Mouse (Mus musculus): ENCODE measurements around the gene Blzf1. TPM values are rescaled to one million over a fixed set of nuclear protein-coding genes. Genes with fewer than 3 reads are reported as not detected.

Gene Blzf1
- total RNA-seq (2021): 10 to 100 TPM; 27.6 to 29.2 TPM
- long read RNA-seq, experiment 1, transcript Blzf1-203 (7 exons, 2,430 nt): major isoform, 11 of 12 reads
- long read RNA-seq, experiment 1, partial matches to known transcripts: 1 of 12 reads
- long read RNA-seq, experiment 1, other reads (novel, unspliced or antisense): 0 of 12 reads
- long read RNA-seq, experiment 2, transcript Blzf1-203 (7 exons, 2,430 nt): major isoform, 24 of 26 reads
- long read RNA-seq, experiment 2, partial matches to known transcripts: 0 of 26 reads
- long read RNA-seq, experiment 2, other reads (novel, unspliced or antisense): 2 of 26 reads

DNA sequence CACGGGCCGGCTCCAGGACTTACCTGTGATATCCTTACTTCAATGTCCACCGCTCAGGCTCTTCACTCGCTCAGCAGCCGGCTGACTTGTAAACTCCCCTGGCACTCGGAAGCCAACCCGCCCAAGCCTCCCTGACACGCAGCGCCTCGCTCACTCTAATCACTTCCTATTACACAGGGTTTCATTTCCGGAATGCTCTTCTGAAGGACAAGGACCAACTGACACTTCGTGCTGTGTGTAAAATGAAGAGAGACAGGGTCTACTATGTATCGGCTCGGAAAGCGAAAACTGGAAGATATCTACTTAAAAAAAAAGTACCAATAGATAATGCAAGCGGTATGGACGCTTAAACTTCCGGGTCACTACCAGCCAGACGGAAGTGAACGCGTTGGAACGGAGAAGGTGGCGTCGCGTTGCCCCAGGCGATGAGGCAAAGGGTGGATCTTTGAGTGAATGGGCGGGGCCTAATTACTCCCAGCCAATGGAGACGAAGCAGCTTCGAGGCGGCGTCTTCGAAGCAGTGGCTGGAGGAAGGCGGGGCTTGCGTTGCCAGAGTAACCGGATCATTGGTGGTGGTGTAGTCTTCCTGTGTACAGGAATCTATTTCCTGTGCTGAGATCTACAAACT is at the start of gene Blzf1:
Gene Blzf1 (minus strand): TSS at position 366 of the 628 bp plus-strand sequence.
- DNase-seq (ENCODE audit: low spot score in 2 of 2): peak; percentile 92 to 99

DNA sequence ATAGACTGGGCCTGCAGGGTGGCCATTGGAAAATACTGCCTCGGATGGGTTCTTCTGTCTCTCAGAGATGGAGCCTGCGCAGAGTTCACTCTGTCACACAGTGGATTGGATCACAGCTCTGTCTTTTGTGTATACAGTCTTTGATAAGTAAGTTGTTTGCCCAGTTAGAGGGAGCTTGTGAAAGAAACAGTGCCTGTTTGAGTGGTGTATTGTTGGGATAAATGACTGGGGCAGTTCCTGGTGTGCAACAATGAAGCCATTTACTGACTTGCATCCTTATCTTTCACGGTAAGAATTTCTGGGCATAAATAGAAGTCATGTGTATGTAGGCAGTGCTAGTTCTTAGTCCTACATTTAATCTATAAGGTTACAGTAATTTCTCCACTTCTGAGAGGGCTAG is 46.2 kb upstream of the Blzf1 start:
- no peak for DNase-seq (ENCODE audit: low spot score in 2 of 2)

DNA sequence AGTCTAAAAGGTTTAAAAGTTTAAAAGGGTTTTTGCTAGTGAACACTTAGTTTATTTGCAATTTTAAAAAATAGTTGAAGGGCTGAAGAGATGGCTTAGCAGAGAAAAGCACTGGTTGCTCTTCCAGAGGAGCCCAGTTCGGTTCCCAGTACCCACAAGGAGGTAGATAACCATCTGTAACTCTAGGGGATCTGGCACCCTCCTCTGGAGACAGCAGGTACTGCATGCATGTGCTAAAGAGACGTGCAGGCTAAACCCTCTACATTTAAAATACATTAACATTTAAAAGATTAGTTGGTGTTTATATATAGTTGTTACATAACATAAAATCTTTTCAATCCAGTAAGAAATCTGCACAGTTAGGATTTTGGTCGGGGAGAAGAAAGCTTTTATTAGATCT is 34.9 kb upstream of the Blzf1 start:
- DNase-seq (ENCODE audit: low spot score in 2 of 2): no peak

DNA sequence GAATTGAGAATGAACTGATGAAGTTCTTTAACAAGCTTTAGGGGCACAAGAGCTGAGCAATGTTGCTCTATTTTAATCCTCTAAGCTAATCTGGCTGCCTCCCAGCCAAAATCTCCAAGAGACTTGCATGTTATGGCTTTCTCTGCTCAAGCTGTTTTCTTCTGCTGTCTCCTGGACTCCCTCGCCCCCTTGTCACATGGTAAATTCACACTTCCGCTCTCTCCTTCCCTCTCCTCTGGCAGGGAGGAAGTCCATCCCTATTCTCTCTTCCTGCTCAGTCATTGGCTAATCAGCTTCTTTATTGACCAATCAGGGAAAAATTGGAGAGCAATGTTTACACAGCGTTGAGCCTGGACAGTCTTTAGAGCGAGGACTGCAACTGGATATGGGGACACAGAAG is 28.6 kb upstream of the Blzf1 start:
- no peak for DNase-seq (ENCODE audit: low spot score in 2 of 2)

DNA sequence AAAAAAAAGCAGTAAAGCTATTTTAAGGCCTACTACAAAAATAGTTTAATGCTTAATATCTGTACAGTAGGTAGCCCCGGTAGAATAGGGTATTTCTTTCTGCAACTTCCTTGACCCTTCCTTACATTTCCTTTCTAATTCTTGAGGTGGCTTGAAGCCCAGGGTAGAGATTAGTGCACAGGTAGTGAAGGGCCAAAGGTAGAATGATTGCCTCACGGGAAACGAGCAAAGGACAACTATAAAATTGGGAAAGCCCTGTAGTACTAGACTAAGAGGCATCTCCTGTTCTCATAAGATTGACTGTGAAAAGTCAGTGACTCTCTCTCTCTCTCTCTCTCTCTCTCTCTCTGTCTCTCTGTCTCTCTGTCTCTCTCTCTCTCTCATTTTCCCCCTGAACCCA is 28.1 kb upstream of the Blzf1 start:
- no peak for DNase-seq (ENCODE audit: low spot score in 2 of 2)

DNA sequence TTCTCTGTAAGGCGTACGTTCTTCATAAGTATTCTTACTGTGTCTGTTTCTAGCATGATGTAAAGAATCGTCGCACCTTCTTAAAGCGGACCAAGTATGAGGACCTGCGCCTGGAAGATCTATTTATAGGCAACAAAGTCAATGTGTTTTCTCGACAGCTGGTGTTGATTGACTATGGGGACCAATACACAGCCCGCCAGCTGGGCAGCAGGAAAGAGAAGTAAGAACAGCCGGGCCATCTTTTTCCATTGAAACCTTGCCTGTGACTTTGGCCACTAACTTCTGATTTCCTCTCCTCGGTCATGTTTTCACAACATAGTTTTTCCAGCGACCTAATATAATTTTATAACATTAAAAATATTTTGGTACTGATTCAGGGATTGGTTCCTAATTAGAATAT is 25.3 kb upstream of the Blzf1 start:
- no peak for DNase-seq (ENCODE audit: low spot score in 2 of 2)

DNA sequence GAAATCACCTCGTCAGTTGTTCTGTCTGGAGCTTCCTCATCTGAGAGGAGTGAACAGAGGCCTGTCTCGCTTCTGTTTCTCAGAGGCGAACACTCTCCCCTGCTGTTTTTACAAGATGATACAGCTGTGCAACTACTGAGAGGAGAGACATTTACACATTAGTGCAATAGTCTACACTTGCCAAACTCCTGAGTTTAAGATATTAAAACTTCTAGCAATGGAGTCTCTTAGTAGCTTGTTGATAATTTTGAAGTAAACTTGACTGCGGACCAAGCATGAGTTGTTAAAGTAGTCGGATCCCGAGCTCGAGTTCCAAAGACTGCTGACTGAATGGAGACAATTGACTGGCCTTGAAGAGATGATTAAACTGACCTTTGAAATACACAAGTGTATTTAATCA is 20.5 kb upstream of the Blzf1 start:
- DNase-seq (ENCODE audit: low spot score in 2 of 2): no peak

DNA sequence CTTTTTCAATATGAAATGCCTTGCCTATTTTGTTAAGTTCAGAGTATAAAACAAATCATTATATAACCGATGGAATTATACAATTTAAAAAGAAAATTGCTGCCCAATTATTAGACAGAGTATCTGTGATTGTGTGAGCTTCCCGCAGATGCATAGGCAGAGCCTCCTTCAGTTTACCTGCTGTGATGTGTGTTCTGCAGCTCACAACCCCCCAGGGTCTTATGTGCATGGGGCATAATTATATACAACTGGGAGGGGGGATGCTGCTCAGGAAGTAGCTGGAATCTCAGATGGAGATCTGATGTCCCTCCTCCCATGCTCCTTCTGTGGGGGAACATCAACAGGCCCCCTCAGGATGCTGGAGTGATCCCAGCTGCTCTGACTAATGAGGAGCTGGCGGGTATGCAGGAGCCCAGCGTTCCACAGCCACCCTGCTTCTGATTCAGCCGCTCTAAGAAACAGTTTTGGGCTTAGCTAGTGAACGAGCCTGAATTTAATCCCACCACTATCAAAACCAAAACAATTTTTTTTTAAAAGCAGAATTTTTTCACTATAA is 19.4 kb upstream of the Blzf1 start:
- DNase-seq (ENCODE audit: low spot score in 2 of 2): peak; percentile 50 to 73

DNA sequence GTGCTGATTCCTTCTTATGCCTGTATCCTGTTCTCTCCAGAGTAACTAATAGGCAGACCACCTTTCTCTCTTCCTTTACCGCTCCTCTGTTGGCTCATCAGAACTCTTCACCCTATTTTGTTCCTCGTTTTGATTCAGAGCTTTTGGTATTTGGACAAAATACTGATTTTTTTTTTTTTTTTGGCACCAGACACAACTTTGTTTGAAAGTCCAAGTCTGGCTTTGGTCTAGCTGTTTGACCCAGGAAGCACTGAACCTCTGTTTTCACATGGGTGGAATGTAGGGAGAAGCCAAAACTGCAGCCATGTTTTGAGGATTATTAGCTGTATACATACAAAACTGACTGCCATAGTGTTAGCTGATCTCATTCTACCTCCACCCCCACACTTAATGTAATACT is 17.6 kb upstream of the Blzf1 start:
- DNase-seq (ENCODE audit: low spot score in 2 of 2): no peak

DNA sequence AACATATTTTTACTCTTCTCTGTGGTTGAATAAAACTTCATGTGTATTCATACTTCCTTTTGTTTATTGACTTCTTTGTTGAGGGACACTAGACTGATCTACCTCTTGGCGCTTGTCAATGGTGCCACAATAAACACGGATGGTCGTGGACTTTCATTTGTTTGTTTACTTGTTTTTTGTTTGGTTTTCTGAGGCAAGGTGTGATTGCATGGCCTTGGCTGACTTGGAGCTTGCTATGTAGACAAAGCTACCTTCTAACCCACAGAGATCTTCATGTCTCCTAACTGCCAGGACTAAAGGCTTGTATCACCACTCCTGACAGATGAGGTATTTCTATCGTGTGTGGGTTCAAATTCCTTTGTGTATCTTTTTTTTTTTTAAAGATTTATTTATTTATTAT is 16.9 kb upstream of the Blzf1 start:
- no peak for DNase-seq (ENCODE audit: low spot score in 2 of 2)

DNA sequence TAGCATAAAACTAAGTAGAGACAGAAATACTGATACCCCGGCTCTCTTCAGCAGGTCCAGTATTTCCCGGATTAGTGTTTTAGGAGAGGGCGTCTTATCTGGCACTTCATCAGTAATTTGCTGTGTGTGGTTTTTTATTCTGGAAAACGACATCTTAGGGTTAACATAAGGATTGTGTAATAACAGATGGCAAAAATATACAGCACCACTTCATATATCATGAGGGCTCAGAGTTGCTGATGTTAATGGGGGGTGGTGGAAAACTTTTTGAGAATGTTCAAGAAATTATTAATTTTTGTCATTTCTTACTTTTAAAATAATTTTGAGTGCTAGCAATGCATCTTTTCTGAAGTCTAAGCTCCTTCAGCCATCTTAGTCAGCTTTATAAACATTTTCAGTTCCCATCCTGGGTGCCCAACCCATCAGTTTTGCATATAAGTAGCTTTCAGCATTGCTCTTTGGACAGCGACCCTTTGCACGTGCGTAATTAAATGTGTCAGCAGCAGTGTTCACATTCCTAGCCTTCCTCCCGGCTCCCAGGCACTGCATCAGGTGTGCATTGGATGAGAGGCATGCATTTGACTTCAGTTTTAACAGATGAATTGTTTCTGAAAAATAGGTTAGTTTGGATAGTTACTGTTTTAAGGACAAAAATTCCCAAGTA is 15.8 kb upstream of the Blzf1 start:
- no peak for DNase-seq (ENCODE audit: low spot score in 2 of 2)

DNA sequence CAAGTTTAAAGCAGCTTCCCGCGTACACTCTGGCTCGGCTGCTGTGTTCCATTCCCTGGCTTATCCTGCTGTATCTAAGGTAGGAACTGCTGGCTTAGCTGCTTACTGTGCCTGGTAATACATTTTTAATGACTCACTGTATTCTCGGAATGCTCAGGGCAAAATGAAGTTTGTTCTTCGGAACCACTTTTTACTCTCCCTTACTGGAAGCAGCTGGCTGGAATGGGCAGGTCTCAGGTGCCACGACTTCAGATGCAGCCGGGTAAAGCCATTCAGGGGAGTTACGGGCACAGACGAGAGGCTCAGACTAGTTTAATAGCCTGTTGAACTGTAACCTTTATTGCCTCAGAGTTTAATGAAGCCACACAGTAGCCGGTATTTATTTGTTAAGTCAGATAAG is 14.1 kb upstream of the Blzf1 start:
- no peak for DNase-seq (ENCODE audit: low spot score in 2 of 2)

DNA sequence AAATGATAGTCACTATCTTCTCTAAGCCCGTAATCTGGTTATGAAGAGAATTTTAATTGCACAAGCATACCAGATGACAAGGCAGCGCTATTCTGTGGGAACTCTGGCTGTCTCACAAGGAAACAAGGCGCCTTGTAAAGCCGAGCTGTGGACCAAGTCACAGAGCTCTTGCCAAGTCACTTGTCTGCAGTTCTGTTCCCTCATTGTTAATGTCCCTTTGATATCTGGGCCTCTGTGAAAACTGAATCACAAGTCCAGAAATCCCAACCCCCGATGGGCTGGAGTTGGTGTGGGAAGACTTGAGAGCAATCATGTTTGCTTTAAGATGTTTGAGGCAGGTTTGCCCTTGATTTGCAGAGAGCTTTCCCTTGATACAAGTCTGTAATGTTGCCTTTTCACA is 13.4 kb upstream of the Blzf1 start:
- DNase-seq (ENCODE audit: low spot score in 2 of 2): peak in 1 of 2 experiments; percentile 75

DNA sequence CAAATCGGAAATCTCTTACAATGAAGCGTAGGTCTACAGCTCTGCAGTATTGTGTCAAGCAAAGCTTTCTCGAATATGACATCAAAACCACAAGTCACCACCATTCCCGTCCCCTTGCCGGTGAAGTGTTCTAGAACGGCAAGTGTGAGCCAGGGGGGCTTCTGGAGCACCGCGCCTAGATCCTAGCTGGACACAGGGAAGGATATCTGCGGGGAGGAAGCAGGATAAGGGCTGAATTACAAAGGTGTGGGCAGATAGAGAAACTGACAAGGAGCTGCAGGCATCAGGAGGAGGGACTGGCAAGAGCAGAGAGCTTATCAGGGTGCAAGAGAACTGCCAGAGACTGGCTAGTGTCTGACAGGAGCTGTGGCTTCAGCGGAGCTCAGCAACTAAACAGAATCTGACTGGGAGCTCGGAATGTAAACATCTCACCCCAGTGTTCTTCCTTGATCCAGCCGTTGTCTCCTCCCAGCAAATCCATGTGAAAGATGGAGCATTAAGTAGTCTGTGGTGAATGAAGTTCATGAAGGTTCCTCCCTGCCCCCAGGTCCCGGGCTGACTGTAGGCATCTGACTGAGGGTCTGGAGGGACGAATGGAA is 12.4 kb upstream of the Blzf1 start:
- DNase-seq (ENCODE audit: low spot score in 2 of 2): no peak

DNA sequence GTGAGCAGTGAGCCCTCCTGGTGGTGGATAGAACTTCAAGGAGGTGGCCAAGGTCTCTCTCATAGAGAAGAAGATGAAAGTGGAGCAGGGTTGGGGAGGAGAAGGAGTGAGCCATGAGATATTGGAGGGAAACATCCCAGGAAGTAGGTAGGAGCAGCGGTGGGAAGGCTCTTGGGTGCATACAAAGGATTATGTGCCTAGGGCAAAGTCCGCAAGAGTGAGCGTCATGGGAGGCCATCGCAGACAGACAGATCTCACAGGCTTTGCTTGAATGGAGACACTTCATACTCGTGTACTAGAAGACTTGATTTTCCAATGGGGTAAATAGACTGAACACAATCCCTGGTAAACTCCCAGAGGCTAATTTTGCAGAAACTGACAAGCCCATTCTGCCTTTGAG is 11.2 kb upstream of the Blzf1 start:
- no peak for DNase-seq (ENCODE audit: low spot score in 2 of 2)

DNA sequence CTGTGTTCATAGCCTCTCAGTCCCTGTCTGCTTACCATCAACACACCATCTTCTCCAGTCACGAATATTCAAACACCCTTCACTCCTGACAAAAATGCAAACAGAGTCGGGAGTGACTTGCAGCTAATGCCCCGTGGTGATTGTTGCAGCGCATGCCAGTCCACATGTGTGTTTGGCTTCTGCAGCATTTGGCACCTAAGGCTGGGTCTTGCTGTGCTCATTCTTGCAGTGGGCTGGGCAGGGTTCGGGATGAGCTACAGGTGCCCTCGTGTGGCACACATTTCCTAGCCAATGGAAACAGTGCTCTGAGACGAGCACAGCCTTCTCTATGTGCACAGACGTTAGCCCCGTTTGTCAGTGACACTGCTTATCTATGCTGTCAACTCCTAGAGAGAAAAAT is 10.0 kb upstream of the Blzf1 start:
- DNase-seq (ENCODE audit: low spot score in 2 of 2): no peak

DNA sequence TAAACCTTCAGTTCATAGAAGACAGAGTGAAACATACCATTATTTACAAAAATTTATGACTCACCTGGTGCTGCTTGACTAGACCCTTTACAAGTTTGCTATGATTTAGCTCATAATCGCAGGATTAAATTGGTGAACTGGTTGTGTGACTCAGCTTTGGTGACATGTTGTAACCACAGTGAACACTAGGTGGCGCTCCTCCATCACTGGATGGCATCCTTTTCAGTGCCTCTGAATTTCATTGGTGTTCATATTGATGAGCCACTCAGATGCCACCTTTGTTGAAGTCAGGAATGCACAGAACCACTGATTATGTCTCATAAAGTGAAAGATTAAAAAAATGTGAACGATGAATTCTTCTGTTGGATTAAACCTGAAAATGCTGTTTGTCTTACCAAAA is 9.4 kb upstream of the Blzf1 start:
- DNase-seq (ENCODE audit: low spot score in 2 of 2): peak; percentile 78 to 88

DNA sequence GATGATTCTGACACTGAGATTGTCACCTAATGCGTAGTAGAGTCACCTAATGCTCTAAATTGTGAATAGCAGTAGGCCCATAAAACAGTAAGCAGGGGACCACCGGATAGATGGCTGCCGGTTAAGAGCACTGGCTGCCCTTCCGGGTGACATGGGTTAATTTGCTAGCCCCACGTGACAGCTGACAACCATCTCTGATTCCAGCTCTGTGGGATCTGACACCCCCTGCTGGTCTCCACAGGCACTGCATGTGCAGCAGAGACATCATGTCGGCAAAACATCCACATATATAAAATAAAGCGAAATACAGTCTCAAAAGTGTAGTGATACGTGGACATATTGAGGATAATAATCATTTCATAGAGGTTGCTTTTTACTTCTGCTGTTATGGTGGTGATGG is 8.0 kb upstream of the Blzf1 start:
- no peak for DNase-seq (ENCODE audit: low spot score in 2 of 2)

DNA sequence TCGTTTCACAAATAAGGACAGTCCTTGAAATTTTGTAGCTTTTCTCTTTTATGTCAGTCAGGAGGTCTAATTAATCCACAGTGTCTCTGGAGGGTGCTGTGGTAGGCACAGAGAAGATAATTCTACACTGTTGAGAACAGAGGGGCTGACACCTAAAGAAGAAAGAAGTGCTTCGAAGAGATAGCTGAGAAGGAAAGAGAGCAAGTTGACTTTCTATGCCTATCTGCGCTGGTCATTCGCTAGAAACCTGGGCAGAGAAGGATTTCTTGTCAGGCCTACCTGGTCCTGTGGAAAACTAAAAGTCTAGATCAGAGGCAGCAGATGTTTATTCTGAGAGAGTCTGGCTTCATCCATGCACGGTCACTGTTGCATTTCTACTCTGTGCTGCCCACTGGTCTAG is 6.8 kb upstream of the Blzf1 start:
- no peak for DNase-seq (ENCODE audit: low spot score in 2 of 2)

DNA sequence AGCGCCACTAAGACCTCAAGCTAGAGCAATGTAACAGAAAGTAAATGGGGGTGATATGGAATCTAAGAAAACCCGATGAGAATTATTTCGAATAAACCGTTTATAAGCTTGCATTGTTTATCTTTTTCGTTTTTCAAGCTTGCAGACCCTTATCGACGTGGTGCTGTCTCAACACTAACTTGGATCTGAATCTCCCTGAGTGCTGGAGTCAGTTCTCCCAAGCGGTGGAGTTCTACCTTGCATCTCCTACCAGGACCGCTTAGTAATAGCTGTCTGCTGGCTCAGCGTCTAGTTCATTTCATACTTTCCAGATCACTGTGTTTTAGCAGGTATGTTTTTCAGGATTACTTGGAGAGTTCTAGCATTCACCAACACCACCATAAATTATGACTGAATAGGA is 633 bp upstream of the Blzf1 start:
- no peak for DNase-seq (ENCODE audit: low spot score in 2 of 2)

DNA sequence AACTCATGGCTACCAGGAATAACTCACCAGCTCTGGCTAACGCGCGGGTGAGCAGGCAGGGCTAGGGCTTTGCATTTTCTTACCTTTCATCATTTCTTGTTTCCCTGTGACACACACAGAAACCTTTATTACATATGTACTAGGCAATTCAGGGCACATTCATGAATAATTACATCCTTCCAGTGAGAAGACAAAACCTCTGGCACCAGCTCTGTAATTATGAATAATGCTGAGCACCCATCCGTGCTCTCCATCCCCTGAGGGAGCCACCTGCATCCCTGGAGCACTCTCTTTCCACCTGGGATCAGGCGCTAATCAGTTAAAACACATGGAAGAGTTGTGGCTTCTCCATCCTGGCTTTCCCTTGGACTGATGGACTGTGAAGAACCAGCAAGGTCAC is 3.5 kb downstream of the Blzf1 start, which contains the start of gene Nme7:
Gene Nme7 (plus strand): TSS at position 301 of the 400 bp plus-strand sequence.
- no peak for DNase-seq (ENCODE audit: low spot score in 2 of 2)

DNA sequence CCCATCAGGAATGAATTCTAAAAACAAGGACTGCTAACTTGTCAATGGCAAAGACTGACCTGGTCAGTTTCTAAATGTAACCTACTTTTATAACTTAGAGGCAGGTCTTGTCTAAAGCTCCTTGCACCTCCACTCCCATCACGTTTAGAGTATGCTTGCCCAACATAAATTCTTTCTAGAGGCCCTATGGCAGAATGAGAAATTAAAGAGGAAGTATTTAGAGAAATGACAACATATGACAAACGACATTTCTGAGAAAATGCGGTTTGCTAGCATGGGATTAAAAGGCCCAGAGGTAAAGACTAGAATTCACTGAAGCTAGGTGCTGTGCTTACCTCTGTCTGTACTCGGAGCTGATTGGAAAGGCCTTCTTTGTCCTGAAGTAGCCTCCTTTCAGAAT is 5.3 kb downstream of the Blzf1 start:
- DNase-seq (ENCODE audit: low spot score in 2 of 2): no peak
